13 mouse cellular contexts compared by ENCODE assay signal in genomic region chr13:107546181-107546900, GRCm38 (mm10).
DNase-seq lines count a peak whose midpoint lies in the region; ATAC-seq and TF ChIP-seq lines count a peak whose summit lies in the region.
"Had no signal": no experiment of that assay in that cellular context is flagged by ENCODE, and none has a peak within 500 bp of the region (broad histone marks: within the 10 kb centered on the region; RNA-seq: fewer than 3 reads in every experiment).

No protein-coding gene starts in this region.

- no peak overlapping the region for H3K27ac ChIP-seq in liver, adult 2 months (replicated peaks; ENCODE audit: insufficient read depth, low read depth, low read length)
- H3K27ac ChIP-seq in liver, postnatal 0 days (ENCODE audit: low read depth) = no peak overlapping the region
- peak overlapping the region; percentile 54 for H3K27ac ChIP-seq in forebrain, postnatal 0 days (ENCODE audit: low read depth, low read length)
- H3K27ac ChIP-seq in midbrain, embryonic 15.5 days = peak overlapping the region; percentile 67
- H3K27ac ChIP-seq in layer of hippocampus, adult 2 months = no peak overlapping the region

- no peak for TF ChIP-seq POLR2A in liver, adult 2 months (IDR thresholded peaks at IDR 0.05; ENCODE audit: extremely low read depth, insufficient read depth, low read length)

- no peak for ATAC-seq in liver, postnatal 0 days
- ATAC-seq in forebrain, postnatal 0 days = no peak
- ATAC-seq in midbrain, embryonic 15.5 days (replicated peaks) = no peak
- ATAC-seq: CD4-positive, CD25-positive, alpha-beta regulatory T cell, adult 4 months; intestine, postnatal 0 days had no signal

- DNase-seq in liver, adult 2 months (ENCODE audit: extremely low read depth, low read depth, low spot score) = peak; percentile 65
- DNase-seq in liver, postnatal 0 days = no peak
- peak; percentile 51 for DNase-seq in forebrain, postnatal 0 days
- DNase-seq in right cerebral cortex, postnatal 4 days = peak; percentile 15
- DNase-seq in gastrocnemius, adult 18-20 months (ENCODE audit: low spot score) = no peak
- DNase-seq in layer of hippocampus, adult 2 months (ENCODE audit: low spot score in 2 of 2) = no peak
- no peak for DNase-seq in kidney, adult 9 months
- DNase-seq: cerebellum, adult 8-10 months had no signal

- no peak overlapping the region for H3K9ac ChIP-seq in liver, adult 2 months (ENCODE audit: low read depth, low read length)
- no peak overlapping the region for H3K9ac ChIP-seq in liver, postnatal 0 days (replicated peaks)
- 0 out of 2 replicates have a peak overlapping the region, but pooled peaks have one; percentile 0 for H3K9ac ChIP-seq in forebrain, postnatal 0 days
- no peak overlapping the region for H3K9ac ChIP-seq in midbrain, embryonic 15.5 days

- H3K9me3 ChIP-seq in liver, postnatal 0 days (ENCODE audit: low read length) = no peaks in the 10 kb centered on the region
- no peaks in the 10 kb centered on the region for H3K9me3 ChIP-seq in forebrain, postnatal 0 days (ENCODE audit: low read length)
- H3K9me3 ChIP-seq in midbrain, embryonic 15.5 days = no peaks in the 10 kb centered on the region

- no peaks in the 10 kb centered on the region for H3K36me3 ChIP-seq in liver, adult 2 months (ENCODE audit: control insufficient read depth, insufficient read depth, low read length)
- no peaks in the 10 kb centered on the region for H3K36me3 ChIP-seq in liver, postnatal 0 days (replicated peaks; ENCODE audit: insufficient read depth, low read length)
- no peaks in the 10 kb centered on the region for H3K36me3 ChIP-seq in forebrain, postnatal 0 days (ENCODE audit: insufficient read depth)
- H3K36me3 ChIP-seq in midbrain, embryonic 15.5 days (replicated peaks) = no peaks in the 10 kb centered on the region

- peaks cover 2% of the 10 kb centered on the region; the same call in 1 of the 2 replicates for H3K4me1 ChIP-seq in liver, adult 2 months (ENCODE audit: control insufficient read depth, insufficient read depth, low read length)
- no peaks in the 10 kb centered on the region for H3K4me1 ChIP-seq in liver, postnatal 0 days (ENCODE audit: insufficient read depth)
- H3K4me1 ChIP-seq in forebrain, postnatal 0 days (ENCODE audit: insufficient read depth) = peaks cover 31% of the 10 kb centered on the region
- peaks cover 23% of the 10 kb centered on the region for H3K4me1 ChIP-seq in midbrain, embryonic 15.5 days

- H3K79me2 ChIP-seq in liver, adult 2 months (ENCODE audit: control insufficient read depth, insufficient read depth, low read length) = no peaks in the 10 kb centered on the region

- TF ChIP-seq CTCF in liver, adult 2 months (IDR thresholded peaks at IDR 0.05; ENCODE audit: low read depth, low read length) = no peak
- TF ChIP-seq CTCF in liver, postnatal 0 days (IDR thresholded peaks at IDR 0.05; ENCODE audit: low read depth) = no peak
- no peak for TF ChIP-seq CTCF in forebrain, postnatal 0 days (IDR thresholded peaks at IDR 0.05; ENCODE audit: low read depth)
- no peak for TF ChIP-seq CTCF in layer of hippocampus, adult 2 months (conservative IDR thresholded peaks at IDR 0.05)

- H3K4me3 ChIP-seq in liver, adult 2 months (ENCODE audit: insufficient read depth, low read depth, low read length) = no peak overlapping the region
- no peak overlapping the region for H3K4me3 ChIP-seq in liver, postnatal 0 days (ENCODE audit: low read depth, low read length)
- no peak overlapping the region for H3K4me3 ChIP-seq in forebrain, postnatal 0 days (ENCODE audit: low read depth, low read length)
- no peak overlapping the region for H3K4me3 ChIP-seq in midbrain, embryonic 15.5 days
- no peak overlapping the region for H3K4me3 ChIP-seq in layer of hippocampus, adult 2 months
- H3K4me3 ChIP-seq: erythroblast, embryonic 14.5 days had no signal

- TF ChIP-seq EP300 in liver, postnatal 0 days (IDR thresholded peaks at IDR 0.05; ENCODE audit: low read depth) = no peak

- H3K4me2 ChIP-seq in liver, postnatal 0 days (ENCODE audit: low read depth, low read length) = no peak overlapping the region
- H3K4me2 ChIP-seq in forebrain, postnatal 0 days (ENCODE audit: low read depth) = no peak overlapping the region; the same call in 1 of the 2 replicates
- H3K4me2 ChIP-seq in midbrain, embryonic 15.5 days = peak overlapping the region; percentile 10; the same call in 1 of the 2 replicates
- H3K4me2 ChIP-seq: heart, embryonic 11.5 days had no signal

- no peaks in the 10 kb centered on the region for H3K27me3 ChIP-seq in liver, adult 2 months (ENCODE audit: control insufficient read depth, insufficient read depth, low read length)
- H3K27me3 ChIP-seq in liver, postnatal 0 days (ENCODE audit: insufficient read depth, low read length) = no peaks in the 10 kb centered on the region
- H3K27me3 ChIP-seq in forebrain, postnatal 0 days (ENCODE audit: insufficient read depth, low read length) = no peaks in the 10 kb centered on the region
- H3K27me3 ChIP-seq in midbrain, embryonic 15.5 days (replicated peaks) = no peaks in the 10 kb centered on the region

- 65% methylated on average over 10 of the region's 10 CpGs for WGBS in liver, adult 2 months
- whole genome bisulfite sequencing in liver, postnatal 0 days (ENCODE audit: insufficient replicate concordance) = 72% methylated on average over 10 of the region's 10 CpGs
- WGBS in forebrain, postnatal 0 days = 13% methylated on average over 10 of the region's 10 CpGs
- 52% methylated on average over 10 of the region's 10 CpGs for WGBS in midbrain, embryonic 15.5 days

Comparison
In these comparisons a context has a peak if more than half of its experiments do, and no peak if none do; other contexts are left out.
1. DNase-seq: peak in liver, adult 2 months (single experiment), forebrain, postnatal 0 days (single experiment) and right cerebral cortex, postnatal 4 days (single experiment); none in liver, postnatal 0 days (single experiment), gastrocnemius, adult 18-20 months (single experiment), layer of hippocampus, adult 2 months (0 of 2) and kidney, adult 9 months (single experiment).
2. H3K27ac ChIP-seq: peak in forebrain, postnatal 0 days (single experiment) and midbrain, embryonic 15.5 days (single experiment); none in liver, adult 2 months (single experiment), liver, postnatal 0 days (single experiment) and layer of hippocampus, adult 2 months (single experiment).